Mouse (Mus musculus): Measurements from ENCODE around the gene Trappc6a.

DNA sequence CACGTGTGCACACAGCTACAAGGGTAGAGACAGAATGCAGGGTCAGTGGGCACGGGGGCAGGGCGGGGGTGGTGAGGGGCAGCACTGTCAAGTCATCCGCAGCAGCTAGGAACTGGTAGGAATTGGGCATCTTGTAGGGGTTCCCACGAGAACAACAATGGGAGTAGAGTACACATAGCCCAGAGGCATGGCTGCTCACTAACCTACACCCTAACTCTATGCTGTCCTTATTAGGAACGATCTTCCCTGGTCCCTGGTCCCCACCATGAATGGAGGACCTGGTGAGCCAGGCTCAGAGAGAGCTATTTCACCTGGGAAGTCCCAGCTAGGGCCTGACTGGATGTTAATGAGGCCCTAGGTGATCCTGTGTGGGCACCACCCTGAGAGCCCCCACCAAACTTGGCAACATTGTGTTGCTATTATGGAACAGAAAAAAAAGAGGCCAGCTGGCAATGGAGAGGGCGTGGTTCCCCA is 33.5 kb downstream of the Trappc6a start:
- no peak for TF ChIP-seq CTCF (IDR thresholded peaks at IDR 0.05; ENCODE audit: borderline replicate concordance, extremely low read depth, insufficient read depth, insufficient read length)
- no peak for TF ChIP-seq POLR2A (IDR thresholded peaks at IDR 0.05; ENCODE audit: borderline replicate concordance, extremely low read depth, insufficient read depth, insufficient read length, poor library complexity, severe bottlenecking)

Data from brain, embryonic 14.5 days (tissue).